Mouse (Mus musculus) cerebellum, adult 9-11 months (tissue): Measurements from ENCODE around the gene Gm21905.

Experiments
- DNase-seq: peaks from one replicate; pipeline ENCODE4 v3.0.0; 2022

The Gm21905 gene

GRCm38 (mm10) chr5:67946321-67946720 is at the start of gene Gm21905:
Gene Gm21905 (minus strand): TSS chr5:67946421.
- no peak for DNase-seq

- no peak for DNase-seq
Measured at GRCm38 (mm10) chr5:67990426-67990825, 44.2 kb upstream of the Gm21905 start.

- DNase-seq = no peak
Measured at GRCm38 (mm10) chr5:67981946-67982526, 35.8 kb upstream of the Gm21905 start.

GRCm38 (mm10) chr5:67969536-67969935 is 23.3 kb upstream of the Gm21905 start:
- no peak for DNase-seq

- no peak for DNase-seq
Measured at GRCm38 (mm10) chr5:67961708-67962629, 15.7 kb upstream of the Gm21905 start.

GRCm38 (mm10) chr5:67955486-67955885 is 9.3 kb upstream of the Gm21905 start:
- no peak for DNase-seq

GRCm38 (mm10) chr5:67954097-67954496 is 7.9 kb upstream of the Gm21905 start:
- no peak for DNase-seq

- DNase-seq = no peak
Measured at GRCm38 (mm10) chr5:67948074-67948473, 1.9 kb upstream of the Gm21905 start.

GRCm38 (mm10) chr5:67947006-67947405 is 785 bp upstream of the Gm21905 start:
- DNase-seq = no peak

- DNase-seq = no peak
Measured at GRCm38 (mm10) chr5:67944074-67944785, 2.0 kb downstream of the Gm21905 start.

GRCm38 (mm10) chr5:67943199-67943598 is 3.0 kb downstream of the Gm21905 start:
- DNase-seq = no peak

GRCm38 (mm10) chr5:67941369-67941768 is 4.9 kb downstream of the Gm21905 start, which contains the start of gene Gm5108:
Gene Gm5108 (plus strand): TSS chr5:67941669.
- DNase-seq = no peak

- no peak for DNase-seq
Measured at GRCm38 (mm10) chr5:67931623-67932022, 14.6 kb downstream of the Gm21905 start.

GRCm38 (mm10) chr5:67930584-67930983 is 15.6 kb downstream of the Gm21905 start:
- DNase-seq = no peak

GRCm38 (mm10) chr5:67904555-67904954 is 41.7 kb downstream of the Gm21905 start:
- no peak for DNase-seq

- DNase-seq = no peak
Measured at GRCm38 (mm10) chr5:67898921-67899320, 47.3 kb downstream of the Gm21905 start.

- no peak for DNase-seq
Measured at GRCm38 (mm10) chr5:67884422-67885210, 61.6 kb downstream of the Gm21905 start.

- DNase-seq = no peak
Measured at GRCm38 (mm10) chr5:67883564-67884171, 62.6 kb downstream of the Gm21905 start.
